Mouse (Mus musculus): ENCODE results near the gene Stk24. TPM values are rescaled to one million over a fixed set of nuclear protein-coding genes. Genes with fewer than 3 reads are reported as not detected.
A peak's percentile ranks its signal among the peaks of the same experiment; 100 is the strongest.

Gene Stk24
- polyA plus RNA-seq, 1 experiment from 2014 or later: 34.0 TPM

GRCm38 (mm10) chr14:121353648-121354377 is 26.0 kb downstream of the Stk24 start:
- Histone ChIP-seq H3K4me3 (ENCODE audit: low read depth, low read length) (no peak overlapping the region), H3K27ac (replicated peaks) (no peak overlapping the region), H3K4me2 (replicated peaks; ENCODE audit: low read depth) (no peak overlapping the region), H3K4me1 (replicated peaks; ENCODE audit: control insufficient read depth, insufficient read depth) (peaks cover 15% of the 10 kb centered on the region), H3K9ac (ENCODE audit: low read length) (no peak overlapping the region), H3K36me3 (ENCODE audit: control insufficient read depth, insufficient read depth, low read length) (no peaks in the 10 kb centered on the region), H3K27me3 (ENCODE audit: control insufficient read depth, insufficient read depth, low read length) (no peaks in the 10 kb centered on the region), H3K9me3 (ENCODE audit: control insufficient read depth, low read length) (no peaks in the 10 kb centered on the region)
- no peak for ATAC-seq (ENCODE audit: low FRiP score, low TSS enrichment)
- no peak for DNase-seq (ENCODE audit: low spot score)
- WGBS: 64% methylated on average over 10 of the region's 10 CpGs
- TF ChIP-seq EP300 (optimal IDR thresholded peaks at IDR 0.05): no peak
- no peak for TF ChIP-seq CTCF (IDR thresholded peaks at IDR 0.05; ENCODE audit: low read depth)

GRCm38 (mm10) chr14:121352744-121353143 is 27.1 kb downstream of the Stk24 start:
- no peaks in the 10 kb centered on the region for H3K9me3 ChIP-seq (ENCODE audit: control insufficient read depth, low read length)
- ATAC-seq (ENCODE audit: low FRiP score, low TSS enrichment) (no peak), DNase-seq (ENCODE audit: low spot score) (no peak)
- H3K4me2 ChIP-seq (replicated peaks; ENCODE audit: low read depth): no peak overlapping the region
- H3K27ac ChIP-seq (replicated peaks): no peak overlapping the region
- TF ChIP-seq CTCF (IDR thresholded peaks at IDR 0.05; ENCODE audit: low read depth) (no peak), EP300 (optimal IDR thresholded peaks at IDR 0.05) (no peak)
- no peaks in the 10 kb centered on the region for H3K27me3 ChIP-seq (ENCODE audit: control insufficient read depth, insufficient read depth, low read length)
- H3K4me3 ChIP-seq (ENCODE audit: low read depth, low read length): no peak overlapping the region
- 68% methylated on average over 6 of the region's 6 CpGs for WGBS
- H3K36me3 ChIP-seq (ENCODE audit: control insufficient read depth, insufficient read depth, low read length): no peaks in the 10 kb centered on the region
- H3K9ac ChIP-seq (ENCODE audit: low read length): no peak overlapping the region
- peaks cover 15% of the 10 kb centered on the region for H3K4me1 ChIP-seq (replicated peaks; ENCODE audit: control insufficient read depth, insufficient read depth)

GRCm38 (mm10) chr14:121351737-121352136 is 28.1 kb downstream of the Stk24 start:
- no peaks in the 10 kb centered on the region for H3K36me3 ChIP-seq (ENCODE audit: control insufficient read depth, insufficient read depth, low read length)
- TF ChIP-seq EP300 (optimal IDR thresholded peaks at IDR 0.05) (no peak), CTCF (IDR thresholded peaks at IDR 0.05; ENCODE audit: low read depth) (no peak)
- no peaks in the 10 kb centered on the region for H3K27me3 ChIP-seq (ENCODE audit: control insufficient read depth, insufficient read depth, low read length)
- H3K4me1 ChIP-seq (replicated peaks; ENCODE audit: control insufficient read depth, insufficient read depth): peaks cover 17% of the 10 kb centered on the region
- no peak overlapping the region for H3K4me2 ChIP-seq (replicated peaks; ENCODE audit: low read depth)
- no peak for DNase-seq (ENCODE audit: low spot score)
- ATAC-seq (ENCODE audit: low FRiP score, low TSS enrichment): no peak
- no peak overlapping the region for H3K27ac ChIP-seq (replicated peaks)
- no peaks in the 10 kb centered on the region for H3K9me3 ChIP-seq (ENCODE audit: control insufficient read depth, low read length)
- H3K9ac ChIP-seq (ENCODE audit: low read length): no peak overlapping the region
- H3K4me3 ChIP-seq (ENCODE audit: low read depth, low read length): no peak overlapping the region
- WGBS: 75% methylated on average over 4 of the region's 4 CpGs

GRCm38 (mm10) chr14:121350011-121350410 is 29.8 kb downstream of the Stk24 start:
- WGBS: 57% methylated on average over 8 of the region's 8 CpGs
- Histone ChIP-seq H3K4me3 (ENCODE audit: low read depth, low read length) (no peak overlapping the region), H3K27ac (replicated peaks) (no peak overlapping the region), H3K27me3 (ENCODE audit: control insufficient read depth, insufficient read depth, low read length) (no peaks in the 10 kb centered on the region), H3K4me2 (replicated peaks; ENCODE audit: low read depth) (no peak overlapping the region), H3K36me3 (ENCODE audit: control insufficient read depth, insufficient read depth, low read length) (no peaks in the 10 kb centered on the region), H3K9ac (ENCODE audit: low read length) (no peak overlapping the region), H3K9me3 (ENCODE audit: control insufficient read depth, low read length) (no peaks in the 10 kb centered on the region), H3K4me1 (replicated peaks; ENCODE audit: control insufficient read depth, insufficient read depth) (peaks cover 13% of the 10 kb centered on the region)
- ATAC-seq (ENCODE audit: low FRiP score, low TSS enrichment): no peak
- TF ChIP-seq EP300 (optimal IDR thresholded peaks at IDR 0.05) (no peak), CTCF (IDR thresholded peaks at IDR 0.05; ENCODE audit: low read depth) (no peak)
- DNase-seq (ENCODE audit: low spot score): no peak

GRCm38 (mm10) chr14:121349291-121349690 is 30.5 kb downstream of the Stk24 start:
- Histone ChIP-seq H3K4me3 (ENCODE audit: low read depth, low read length) (no peak overlapping the region), H3K4me1 (replicated peaks; ENCODE audit: control insufficient read depth, insufficient read depth) (peaks cover 16% of the 10 kb centered on the region), H3K27me3 (ENCODE audit: control insufficient read depth, insufficient read depth, low read length) (no peaks in the 10 kb centered on the region), H3K27ac (replicated peaks) (no peak overlapping the region), H3K36me3 (ENCODE audit: control insufficient read depth, insufficient read depth, low read length) (no peaks in the 10 kb centered on the region), H3K9ac (ENCODE audit: low read length) (no peak overlapping the region), H3K9me3 (ENCODE audit: control insufficient read depth, low read length) (no peaks in the 10 kb centered on the region), H3K4me2 (replicated peaks; ENCODE audit: low read depth) (no peak overlapping the region)
- ATAC-seq (ENCODE audit: low FRiP score, low TSS enrichment): no peak
- WGBS: 79% methylated on average over 5 of the region's 5 CpGs
- TF ChIP-seq EP300 (optimal IDR thresholded peaks at IDR 0.05) (no peak), CTCF (IDR thresholded peaks at IDR 0.05; ENCODE audit: low read depth) (no peak)
- no peak for DNase-seq (ENCODE audit: low spot score)

- ATAC-seq (ENCODE audit: low FRiP score, low TSS enrichment) (peak; percentile 45; the same call in 1 of the 2 replicates), DNase-seq (ENCODE audit: low spot score) (no peak)
- Histone ChIP-seq H3K9ac (ENCODE audit: low read length) (no peak overlapping the region), H3K9me3 (ENCODE audit: control insufficient read depth, low read length) (no peaks in the 10 kb centered on the region), H3K27ac (replicated peaks) (no peak overlapping the region), H3K4me1 (replicated peaks; ENCODE audit: control insufficient read depth, insufficient read depth) (peaks cover 16% of the 10 kb centered on the region), H3K4me3 (ENCODE audit: low read depth, low read length) (no peak overlapping the region), H3K27me3 (ENCODE audit: control insufficient read depth, insufficient read depth, low read length) (no peaks in the 10 kb centered on the region), H3K4me2 (replicated peaks; ENCODE audit: low read depth) (no peak overlapping the region), H3K36me3 (ENCODE audit: control insufficient read depth, insufficient read depth, low read length) (no peaks in the 10 kb centered on the region)
- no peak for TF ChIP-seq CTCF (IDR thresholded peaks at IDR 0.05; ENCODE audit: low read depth)
- no peak for TF ChIP-seq EP300 (optimal IDR thresholded peaks at IDR 0.05)
- 33% methylated on average over 8 of the region's 8 CpGs for WGBS
These were observed 31.6 kb downstream of the Stk24 start for GRCm38 (mm10) chr14:121348256-121348655.

Measured in stomach, postnatal 0 days (tissue).